Mouse (Mus musculus) right cerebral cortex, postnatal 14 days (tissue): ENCODE results near the gene Tnni3.

ENCODE experiments used
- DNase-seq: peaks from one replicate; pipeline ENCODE4 v3.0.0; 2022

Gene Tnni3

GRCm38 (mm10) chr7:4518487-4518886 is 5.5 kb downstream of the Tnni3 start:
- DNase-seq = no peak

GRCm38 (mm10) chr7:4516332-4517050 is 7.5 kb downstream of the Tnni3 start, which contains the start of gene Tnnt1:
Gene Tnnt1, minus strand, starts transcription at chr7:4516382.
- no peak for DNase-seq

- DNase-seq = no peak
These were observed 8.2 kb downstream of the Tnni3 start for GRCm38 (mm10) chr7:4515853-4516252.

- no peak for DNase-seq
These were observed 10.0 kb downstream of the Tnni3 start for GRCm38 (mm10) chr7:4513829-4514712.

- DNase-seq = no peak
These were observed 10.8 kb downstream of the Tnni3 start for GRCm38 (mm10) chr7:4513236-4513635.

- no peak for DNase-seq
These were observed 12.4 kb downstream of the Tnni3 start for GRCm38 (mm10) chr7:4511489-4512224.

- peak; percentile 42 for DNase-seq
These were observed 14.0 kb downstream of the Tnni3 start for GRCm38 (mm10) chr7:4509863-4510608.

GRCm38 (mm10) chr7:4508739-4509116 is 15.3 kb downstream of the Tnni3 start:
- no peak for DNase-seq

GRCm38 (mm10) chr7:4508062-4508738 is 15.8 kb downstream of the Tnni3 start:
- no peak for DNase-seq

- no peak for DNase-seq
These were observed 16.8 kb downstream of the Tnni3 start for GRCm38 (mm10) chr7:4507220-4507619.

- no peak for DNase-seq
These were observed 19.2 kb downstream of the Tnni3 start for GRCm38 (mm10) chr7:4504646-4505435.

- no peak for DNase-seq
These were observed 20.2 kb downstream of the Tnni3 start for GRCm38 (mm10) chr7:4503858-4504257.

GRCm38 (mm10) chr7:4503100-4503499 is 20.9 kb downstream of the Tnni3 start:
- DNase-seq = no peak

GRCm38 (mm10) chr7:4502421-4503090 is 21.5 kb downstream of the Tnni3 start:
- no peak for DNase-seq

- peak; percentile 97 for DNase-seq
These were observed 22.3 kb downstream of the Tnni3 start, which contains the start of gene Ppp1r12c for GRCm38 (mm10) chr7:4501558-4502397. Gene Ppp1r12c, minus strand, starts transcription at chr7:4501680.

- DNase-seq = peak; percentile 60
These were observed 23.0 kb downstream of the Tnni3 start for GRCm38 (mm10) chr7:4500892-4501471.

- no peak for DNase-seq
These were observed 25.0 kb downstream of the Tnni3 start for GRCm38 (mm10) chr7:4499034-4499433.

GRCm38 (mm10) chr7:4498251-4498650 is 25.8 kb downstream of the Tnni3 start:
- DNase-seq = peak; percentile 32

- DNase-seq = no peak
These were observed 26.6 kb downstream of the Tnni3 start for GRCm38 (mm10) chr7:4497271-4497903.
